Mouse (Mus musculus): ENCODE measurements at regions not wholly inside any gene's neighbourhood (a gene's known extent, or its start where the extent isn't known, plus 50 kb on each side); places are given as distances from the start of the nearest gene placed in this dataset.
"Not testable (repeated sequence)": the region's sequence is repeated elsewhere in the genome, so short reads cannot be mapped to it uniquely, and the experiment has no call there.

GRCm38 (mm10) chr10:6262029-6262428 lies 339.8 kb upstream of the Rgs17 start:
- CTCF ChIA-PET = no interaction called here

DNA sequence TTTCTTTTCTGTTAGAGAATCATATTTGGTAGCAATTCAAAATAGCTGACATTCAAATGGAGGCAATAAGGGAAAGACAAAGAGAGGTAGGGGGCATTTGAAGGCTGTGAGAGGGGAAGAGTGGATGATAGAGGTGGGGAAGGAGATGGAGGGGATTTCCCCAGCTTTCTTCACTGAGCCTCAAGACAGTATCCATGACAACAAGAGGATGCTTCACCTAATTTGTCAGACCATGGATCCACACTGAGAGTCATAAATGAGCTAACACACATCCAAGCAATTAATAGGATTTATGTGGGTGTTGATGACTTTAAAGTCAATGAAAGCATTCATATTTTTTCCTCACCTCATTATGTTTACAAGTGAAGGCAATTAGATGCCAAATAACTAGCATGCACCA lies 343.5 kb upstream of the Rgs17 start:
- CTCF ChIA-PET = no interaction called here

DNA sequence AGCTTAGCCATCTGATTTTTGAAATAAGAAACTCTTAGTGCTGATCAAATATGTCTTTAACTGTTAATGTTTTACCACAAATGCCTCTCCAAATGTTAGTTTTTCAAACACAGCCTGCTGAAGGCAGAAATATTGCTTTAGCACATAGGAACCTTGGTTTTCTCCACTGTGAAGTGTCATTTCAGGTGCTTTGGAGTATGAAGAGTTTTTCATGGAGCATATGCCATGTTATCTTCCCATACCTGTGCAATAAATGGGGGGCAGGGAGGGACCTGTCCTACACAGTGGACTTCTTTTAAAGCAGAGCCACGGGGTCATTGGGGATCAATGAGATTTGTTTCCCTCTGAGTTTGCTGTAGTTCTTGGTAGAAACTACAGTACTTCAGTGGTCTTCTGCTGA lies 369.2 kb upstream of the Rgs17 start:
- CTCF ChIA-PET = no interaction called here

- CTCF ChIA-PET = no interaction called here
Observed at GRCm38 (mm10) chr10:6296621-6297020, 374.4 kb upstream of the Rgs17 start.

DNA sequence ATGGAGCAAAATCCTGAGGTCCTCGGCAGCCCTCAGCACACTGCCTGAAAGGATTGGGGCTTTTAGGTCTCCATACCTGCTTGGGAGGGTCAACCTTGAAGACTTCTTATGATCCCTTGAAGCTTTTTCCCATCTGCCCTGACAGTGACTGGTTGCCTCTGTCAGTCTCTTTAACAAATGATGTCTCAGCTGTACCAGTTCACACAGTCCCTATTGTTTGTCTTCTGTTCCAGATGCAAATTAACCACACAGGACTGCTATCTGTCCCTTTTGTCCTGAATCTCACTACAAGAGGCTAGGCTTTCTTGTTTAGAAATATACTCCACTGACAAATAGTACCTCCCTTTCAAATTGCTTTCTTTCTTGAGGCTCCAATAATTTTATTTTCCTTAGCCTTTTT lies 375.6 kb upstream of the Rgs17 start:
- CTCF ChIA-PET = no interaction called here

GRCm38 (mm10) chr10:6298682-6299081 lies 376.5 kb upstream of the Rgs17 start:
- CTCF ChIA-PET = no interaction called here

- CTCF ChIA-PET = no interaction called here
Observed at GRCm38 (mm10) chr10:6301514-6301913, 379.3 kb upstream of the Rgs17 start.

GRCm38 (mm10) chr10:6309351-6309750 lies 387.2 kb upstream of the Rgs17 start:
- CTCF ChIA-PET = interaction anchor here (0.6 kb wide), 1 partner anchor 1674 kb away, joined by 3 read pairs; no protein-coding TSS in a partner anchor

DNA sequence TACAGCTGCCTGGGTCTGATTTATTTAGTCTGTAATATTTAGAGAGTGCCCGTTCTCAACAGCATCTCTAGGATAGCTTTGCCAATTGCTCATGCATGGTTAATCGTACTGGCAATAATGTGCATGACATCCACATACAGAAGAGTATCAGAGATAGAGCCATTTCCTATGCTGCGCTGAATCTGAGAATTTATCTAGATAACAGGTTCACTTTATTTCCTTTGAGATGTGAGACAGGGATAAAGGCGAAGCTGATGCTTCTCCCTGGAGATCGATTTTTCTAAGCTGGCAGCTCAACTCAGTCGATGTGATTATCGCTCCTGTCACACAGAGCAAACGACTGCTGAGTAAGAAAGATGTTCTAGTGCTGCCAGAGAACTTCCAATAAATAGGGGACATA lies 416.7 kb upstream of the Oprm1 start:
- CTCF ChIA-PET = no interaction called here

DNA sequence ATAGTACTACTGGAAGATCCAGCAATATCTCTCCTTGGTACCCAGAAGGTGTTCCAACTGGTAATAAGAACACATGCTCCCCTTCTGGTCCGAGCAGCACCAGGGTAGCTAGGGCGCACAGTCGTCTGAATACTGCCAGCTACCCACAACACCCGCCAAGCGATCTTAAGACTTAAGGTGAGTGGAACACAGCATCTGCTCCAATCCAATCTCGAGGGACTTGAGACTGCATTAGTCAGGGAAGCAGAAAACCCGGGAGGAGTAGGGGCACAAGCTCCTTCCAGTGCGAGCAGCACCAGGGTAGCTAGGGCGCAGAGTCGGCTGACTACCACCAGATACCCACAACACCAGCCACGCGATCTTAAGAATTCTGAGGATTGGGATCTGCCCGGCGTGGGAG lies 409.1 kb upstream of the Oprm1 start:
- CTCF ChIA-PET = not testable (repeated sequence)

- CTCF ChIA-PET = no interaction called here
Observed at GRCm38 (mm10) chr10:6366182-6366581, 392.1 kb upstream of the Oprm1 start.

GRCm38 (mm10) chr10:6371666-6372065 lies 386.6 kb upstream of the Oprm1 start:
- CTCF ChIA-PET = no interaction called here

- CTCF ChIA-PET = not testable (repeated sequence)
Observed at GRCm38 (mm10) chr10:6417336-6418105, 340.8 kb upstream of the Oprm1 start.

DNA sequence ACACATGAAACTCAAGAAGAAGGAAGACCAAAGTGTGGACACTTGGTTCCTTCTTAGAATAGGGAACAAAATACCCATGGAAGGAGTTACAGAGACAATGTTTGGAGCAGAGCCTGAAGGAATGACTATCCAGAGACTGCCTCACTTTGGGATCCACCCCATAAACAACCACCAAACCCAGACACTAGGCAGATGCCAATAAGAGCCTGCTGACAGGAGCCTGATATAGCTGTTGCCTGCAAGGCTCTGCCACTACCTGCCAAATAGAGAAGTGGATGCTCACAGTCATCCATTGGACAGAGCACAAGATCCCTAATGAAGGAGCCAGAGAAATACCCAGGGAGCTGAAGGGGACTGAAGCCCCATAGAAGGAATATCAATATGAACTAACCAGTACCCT lies 340.1 kb upstream of the Oprm1 start:
- CTCF ChIA-PET = not testable (repeated sequence)

DNA sequence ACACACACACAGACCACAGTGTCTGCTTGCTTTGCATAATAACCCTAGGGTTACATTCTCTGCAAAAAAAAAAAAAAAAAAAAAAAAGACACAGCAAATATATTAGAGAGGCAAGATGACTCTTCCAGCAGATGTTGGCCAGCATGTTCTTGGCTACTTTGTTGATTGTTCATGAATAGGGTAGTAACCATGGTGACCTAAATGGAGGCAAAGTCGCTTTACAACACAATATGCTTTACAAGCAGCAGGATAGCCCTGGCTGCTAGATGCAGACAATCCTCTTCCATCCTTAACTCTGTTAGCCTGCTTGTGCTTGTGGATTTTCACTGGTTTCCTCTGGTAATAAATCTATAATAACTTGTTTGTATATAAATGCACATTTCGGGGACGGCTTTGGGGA lies 292.5 kb upstream of the Oprm1 start:
- CTCF ChIA-PET = no interaction called here

DNA sequence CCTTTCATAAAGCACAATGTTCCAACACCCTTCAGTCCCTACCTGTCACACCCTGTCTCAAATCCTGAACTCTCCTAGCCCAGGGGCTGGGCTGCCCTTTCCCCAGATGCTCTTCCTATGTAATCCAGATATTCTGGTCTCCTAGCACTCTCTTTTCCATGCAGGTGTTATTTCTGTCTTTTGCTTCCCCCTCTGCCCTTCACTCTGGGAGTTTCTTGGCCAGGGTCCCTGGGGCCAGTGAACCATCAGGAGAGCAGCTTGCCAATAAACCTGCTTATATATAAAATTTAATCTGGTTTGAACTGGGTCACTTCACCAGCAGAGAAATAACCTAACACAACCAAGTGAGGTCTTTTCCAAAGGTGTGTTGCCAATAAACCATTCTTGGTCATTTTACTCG lies 278.0 kb upstream of the Oprm1 start:
- CTCF ChIA-PET = no interaction called here

DNA sequence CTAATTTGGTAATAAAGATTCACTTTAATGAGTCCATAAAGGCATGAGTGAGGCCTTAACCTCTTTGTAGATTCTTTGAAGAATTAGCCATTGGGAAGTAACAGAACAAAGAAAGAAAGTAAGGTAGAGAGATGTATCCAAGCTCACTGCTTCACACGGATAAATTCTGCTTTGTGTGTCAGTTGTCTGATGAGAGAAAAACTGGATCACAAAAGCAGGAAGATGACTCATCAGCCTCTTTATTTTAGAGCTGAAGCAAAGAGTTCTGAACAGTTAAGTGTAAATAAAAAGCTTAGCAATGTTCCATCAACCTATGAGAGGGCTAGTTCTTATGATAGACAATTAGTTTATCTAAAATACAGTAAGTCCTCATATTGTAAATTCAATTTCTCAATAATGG lies 269.7 kb upstream of the Oprm1 start:
- CTCF ChIA-PET = no interaction called here

GRCm38 (mm10) chr10:6492694-6493093 lies 265.6 kb upstream of the Oprm1 start:
- CTCF ChIA-PET = no interaction called here

GRCm38 (mm10) chr10:6495081-6495480 lies 263.2 kb upstream of the Oprm1 start:
- CTCF ChIA-PET = no interaction called here

DNA sequence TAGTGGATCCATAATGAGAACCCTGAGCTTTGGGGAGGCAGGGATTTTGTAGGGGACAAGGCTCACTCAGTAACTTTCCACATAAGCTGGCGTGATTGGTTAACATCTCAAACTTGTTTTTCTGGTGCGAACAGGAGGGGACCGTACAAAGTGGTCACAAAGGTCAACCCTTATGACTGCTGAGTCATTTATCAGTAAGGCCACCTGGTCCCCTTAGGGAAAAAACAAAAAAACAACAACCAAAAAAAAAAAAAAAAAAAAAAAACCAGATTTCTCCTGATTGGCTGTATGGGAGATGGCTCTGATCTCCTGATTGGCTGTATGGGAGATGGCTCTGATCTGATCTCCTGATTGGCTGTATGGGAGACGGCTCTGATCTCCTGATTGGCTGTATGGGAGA lies 244.0 kb upstream of the Oprm1 start:
- CTCF ChIA-PET = no interaction called here

DNA sequence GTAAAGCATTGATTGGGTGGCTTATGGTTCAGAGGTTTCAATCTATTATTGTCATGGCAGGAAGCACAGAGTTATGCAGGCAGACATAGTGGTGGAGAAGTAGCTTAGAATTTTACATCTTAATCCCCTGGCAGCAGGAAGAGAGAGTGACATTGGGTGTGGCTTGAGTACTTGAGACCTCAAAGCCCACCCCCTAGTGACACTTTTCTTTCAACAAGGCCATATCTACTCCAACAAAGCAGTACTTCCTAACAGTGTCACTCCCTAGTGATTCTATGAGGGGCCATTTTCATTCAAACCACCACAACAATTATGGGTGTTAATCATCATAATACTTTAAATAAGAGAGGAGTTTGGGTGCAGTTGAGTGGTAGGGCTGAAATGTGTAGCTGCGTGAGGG lies 195.8 kb upstream of the Oprm1 start:
- CTCF ChIA-PET = no interaction called here

DNA sequence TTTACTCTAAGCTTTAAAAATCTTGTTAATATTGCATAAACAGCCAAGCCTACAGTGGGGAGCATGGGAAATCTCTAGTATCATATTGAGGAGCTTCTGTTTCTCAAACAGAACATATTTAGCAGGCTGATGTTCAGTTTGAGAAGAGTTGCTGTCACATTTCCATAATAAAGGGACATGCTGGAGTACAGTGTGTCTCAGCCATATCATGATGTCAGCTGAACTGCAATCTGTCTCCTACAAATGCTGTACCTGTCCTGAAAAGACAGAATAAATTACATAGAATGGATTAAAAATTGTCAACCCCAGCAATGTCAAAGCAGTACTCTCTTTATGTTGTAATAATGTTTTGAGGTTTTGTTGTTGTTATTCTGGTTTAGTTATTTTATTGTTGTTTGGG lies 179.7 kb upstream of the Oprm1 start:
- CTCF ChIA-PET = no interaction called here

GRCm38 (mm10) chr10:6585821-6586220 lies 172.5 kb upstream of the Oprm1 start:
- CTCF ChIA-PET = not testable (repeated sequence)

DNA sequence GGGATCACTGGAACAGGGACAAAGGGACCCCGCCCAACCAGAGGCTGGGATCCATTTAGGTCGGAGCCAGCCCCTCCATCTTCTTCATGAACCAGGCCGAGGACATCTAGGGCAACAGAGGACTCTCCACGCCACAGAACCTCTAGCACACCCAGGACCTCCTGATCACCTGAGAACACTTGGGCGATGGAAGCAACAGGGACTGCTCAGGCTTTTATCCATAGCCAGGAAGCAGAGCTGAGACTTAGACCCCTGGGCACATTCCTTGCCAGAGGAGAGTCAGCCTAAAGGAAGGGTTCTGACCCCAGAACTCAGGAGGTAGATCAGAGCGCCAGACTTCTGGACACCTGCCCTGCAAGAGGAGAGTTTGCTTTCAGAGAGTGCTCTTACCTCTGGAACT lies 168.1 kb upstream of the Oprm1 start:
- CTCF ChIA-PET = no interaction called here

DNA sequence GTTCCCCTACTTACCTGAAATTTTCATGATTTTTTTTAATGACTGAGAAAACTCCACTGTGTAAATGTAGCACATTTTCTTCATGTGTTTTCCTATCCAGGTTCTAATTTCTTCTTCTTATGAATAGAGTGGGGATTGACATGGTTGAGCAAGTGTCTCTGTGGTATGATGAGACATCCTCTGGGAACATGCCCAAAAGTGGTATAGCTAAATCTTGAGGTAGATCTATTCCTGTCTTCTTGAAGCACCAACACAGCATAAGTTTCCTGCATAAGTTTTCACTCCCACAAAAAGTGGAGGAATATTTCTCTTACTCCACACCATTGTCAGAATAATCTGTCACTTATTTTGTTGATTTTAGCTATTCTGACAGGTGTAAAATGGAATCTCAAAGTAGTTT lies 161.1 kb upstream of the Oprm1 start:
- CTCF ChIA-PET = no interaction called here
